Mouse (Mus musculus) mature B cell (primary cell): Measurements from ENCODE around the gene Hmcn2.

ENCODE experiments used
- in situ Hi-C: fragments of 300-500 bp; cut with MboI; formaldehyde crosslinking; loops from 2 replicates; pipeline ENCODE4 v1.14.3; 2019

Hmcn2 gene

DNA sequence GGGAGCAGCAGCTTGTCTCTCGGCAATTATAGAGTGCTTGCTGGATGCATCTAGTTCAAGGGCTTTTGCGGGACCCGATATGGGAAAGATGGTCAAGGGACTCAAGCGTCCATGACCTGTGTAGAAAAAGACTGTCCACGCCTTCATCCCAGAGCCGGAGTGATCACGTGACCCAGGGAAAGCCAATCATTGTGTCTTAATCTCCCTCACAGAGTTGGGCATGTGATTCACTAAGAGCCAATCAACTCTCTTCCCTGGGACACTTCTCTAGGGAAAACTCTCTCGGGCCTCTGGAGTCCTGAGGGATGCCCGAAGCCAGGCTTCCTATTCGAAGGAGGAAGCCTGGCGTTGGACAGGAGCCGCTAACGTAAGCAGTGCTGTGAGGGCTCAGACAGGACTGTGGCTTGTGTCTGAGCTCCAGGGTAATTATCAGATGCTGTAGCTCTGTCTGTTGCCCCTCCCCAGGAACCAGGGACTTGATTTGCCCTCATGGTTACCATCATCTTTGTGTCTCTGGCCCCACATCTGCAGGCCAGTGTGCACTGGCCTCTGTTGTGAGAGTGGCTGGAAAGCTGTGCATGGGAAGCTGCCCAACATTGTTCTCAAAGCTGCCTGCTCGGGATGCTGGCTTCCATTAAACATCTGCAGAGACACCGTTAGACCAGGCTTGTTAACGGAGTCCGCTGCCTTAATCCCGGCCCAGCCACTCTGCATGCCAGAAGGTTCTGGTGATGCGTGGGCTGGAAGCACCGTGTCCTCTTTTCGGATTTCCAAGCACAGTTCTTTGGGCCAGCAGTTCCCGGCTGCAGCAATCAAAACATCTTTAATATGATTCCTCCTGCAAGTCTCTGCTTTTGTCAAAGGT, 9.2 kb upstream of the Hmcn2 start:
- in situ Hi-C loops, result no loop called here

DNA sequence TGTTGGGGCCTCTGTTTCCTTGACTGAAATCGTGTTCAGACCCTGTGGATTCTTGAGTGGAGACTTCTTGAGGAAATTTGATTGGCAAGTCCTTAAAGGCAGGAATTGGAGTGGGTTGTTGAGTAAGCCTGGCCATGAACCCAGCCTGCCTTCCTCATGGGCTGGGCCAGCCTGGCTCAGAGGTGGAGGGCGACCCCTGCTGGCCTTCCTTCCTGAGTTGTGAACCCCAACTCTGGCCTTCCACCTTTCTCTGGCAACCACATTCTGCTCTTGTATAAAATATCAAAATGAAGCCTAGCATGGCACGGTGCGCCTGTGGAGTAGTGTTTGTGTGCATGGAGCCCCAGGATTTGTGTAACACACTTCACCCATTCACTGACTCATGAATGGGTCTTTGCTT, 8.5 kb upstream of the Hmcn2 start:
- in situ Hi-C loops, result no loop called here

DNA sequence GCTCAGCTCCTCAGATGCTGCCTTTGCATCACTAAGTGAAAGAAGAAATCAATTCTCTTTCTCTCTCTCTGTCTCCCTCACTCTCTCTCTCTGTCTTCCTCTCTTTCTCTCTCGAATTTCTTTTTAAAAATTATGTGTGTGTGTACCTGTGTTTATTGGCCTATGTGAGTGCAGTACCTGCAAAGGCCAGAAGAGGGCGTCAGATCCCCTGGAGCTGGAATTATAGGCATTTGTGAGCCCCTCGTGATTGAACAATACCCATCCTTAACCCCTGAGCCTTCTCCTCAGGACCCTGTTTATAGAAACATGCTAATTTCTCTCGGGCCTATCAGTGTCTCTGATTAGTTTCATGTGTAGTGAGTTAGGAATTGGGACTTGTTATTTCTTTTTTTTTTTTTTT, 6.0 kb upstream of the Hmcn2 start:
- in situ Hi-C loops, result no loop called here

DNA sequence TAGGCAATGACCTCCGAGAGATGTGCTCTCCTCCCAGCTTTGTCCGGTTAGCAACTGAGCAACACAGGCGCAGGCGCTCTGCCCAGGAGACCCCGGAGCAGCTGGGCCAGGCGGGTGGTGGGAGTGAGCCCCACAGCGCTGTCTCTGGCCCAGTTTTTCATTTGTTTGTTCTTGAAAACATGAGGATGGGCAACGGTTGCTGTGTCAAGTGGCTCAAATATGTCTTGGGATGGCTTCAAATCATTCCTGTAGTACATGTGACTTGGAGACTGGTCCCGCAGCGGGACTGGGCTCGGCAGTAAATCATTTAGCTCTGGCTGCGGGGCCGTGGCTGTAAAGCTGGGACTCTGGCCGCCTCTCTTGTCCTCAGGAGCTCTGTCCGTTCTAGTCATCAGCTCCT, 4.7 kb upstream of the Hmcn2 start:
- in situ Hi-C loops, result no loop called here

DNA sequence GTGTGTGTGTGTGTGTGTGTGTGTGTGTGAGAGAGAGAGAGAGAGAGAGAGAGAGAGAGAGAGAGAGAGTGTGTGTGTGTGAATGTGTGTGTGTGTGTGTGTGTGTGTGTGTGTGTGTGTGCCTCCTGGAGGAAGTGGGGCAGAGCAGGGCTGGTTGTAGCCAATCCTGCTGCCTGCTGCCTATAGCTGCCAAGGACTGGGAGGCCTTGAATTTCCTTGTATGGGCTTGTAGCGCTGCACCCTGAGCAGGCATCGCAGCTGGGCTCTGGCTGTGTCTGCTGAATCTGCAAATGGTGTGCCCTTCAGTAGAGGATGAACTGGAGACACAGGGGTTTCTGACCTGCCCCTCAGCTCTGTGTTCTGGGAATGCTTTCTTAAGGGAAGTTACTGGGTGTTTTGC, 3.9 kb downstream of the Hmcn2 start:
- in situ Hi-C loops, result no loop called here

DNA sequence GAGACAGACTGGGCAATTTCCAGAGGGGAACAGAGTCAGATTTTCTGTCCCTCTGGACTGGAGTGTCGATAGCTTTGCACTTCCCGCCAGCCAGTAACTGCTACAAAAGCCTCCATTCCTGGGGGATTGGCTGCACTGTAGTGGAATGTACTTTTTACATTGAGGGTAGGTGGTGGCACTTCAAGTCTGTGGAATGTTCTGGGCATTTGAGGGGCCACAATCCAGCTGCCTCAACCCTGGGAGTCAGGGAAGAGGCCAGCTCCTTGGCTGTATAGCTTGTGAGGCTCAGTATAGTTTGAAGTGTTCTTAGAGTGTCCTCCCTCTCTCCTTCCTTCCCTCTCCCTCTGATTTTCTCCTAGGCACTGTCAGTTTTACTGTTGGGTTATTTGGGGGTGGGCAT, 5.0 kb downstream of the Hmcn2 start:
- in situ Hi-C loops, result no loop called here

DNA sequence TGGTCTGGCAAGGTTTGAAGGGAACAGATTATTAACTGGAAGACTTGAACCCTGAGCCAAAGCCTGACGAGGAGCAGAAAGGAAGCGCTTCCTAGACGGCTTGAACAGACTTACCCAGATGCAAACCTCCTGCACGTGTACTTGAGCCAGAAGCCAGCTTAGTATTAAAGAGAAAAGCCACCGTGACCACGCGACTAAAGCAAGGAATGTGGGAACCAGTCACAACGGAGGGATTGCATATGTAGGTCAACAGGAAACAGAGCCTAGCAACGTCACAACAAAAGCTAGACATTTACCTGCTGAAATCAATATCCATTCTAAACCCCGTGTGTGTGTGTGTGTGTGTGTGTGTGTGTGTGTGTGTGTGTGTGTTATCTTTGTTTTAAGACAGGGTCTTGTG, 13.0 kb downstream of the Hmcn2 start:
- in situ Hi-C loops, result no loop called here

DNA sequence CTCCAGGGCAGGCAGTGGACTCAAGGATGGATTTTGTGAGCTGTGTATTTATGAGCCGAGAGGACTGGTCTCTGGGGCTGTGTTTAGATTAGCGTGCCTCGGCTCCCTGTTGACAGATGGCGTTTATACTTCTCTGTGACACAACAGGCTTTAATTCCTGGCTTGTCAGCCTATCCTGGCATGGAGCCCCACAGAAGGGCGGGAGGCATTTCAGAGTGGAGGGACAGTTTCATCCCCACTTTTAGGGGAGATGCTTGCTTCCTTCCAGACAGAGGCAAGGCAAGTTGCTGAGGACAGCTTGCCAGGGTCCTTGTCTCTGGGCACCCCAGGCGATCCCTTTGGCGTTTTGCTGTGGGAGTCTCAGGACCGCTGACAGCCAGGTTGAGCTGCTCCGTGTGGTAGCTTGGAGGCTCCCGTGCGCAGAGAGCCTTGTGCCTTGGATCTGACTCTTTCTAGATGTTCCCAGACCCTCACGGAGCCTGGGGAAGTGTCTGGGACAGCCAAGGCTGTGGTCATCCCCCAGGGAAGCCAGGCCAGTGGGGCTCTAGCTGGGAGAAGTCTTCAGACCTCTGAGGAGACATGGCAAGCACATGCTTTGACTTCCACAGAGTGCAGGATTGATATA, 23.6 kb downstream of the Hmcn2 start:
- in situ Hi-C loops, result no loop called here

DNA sequence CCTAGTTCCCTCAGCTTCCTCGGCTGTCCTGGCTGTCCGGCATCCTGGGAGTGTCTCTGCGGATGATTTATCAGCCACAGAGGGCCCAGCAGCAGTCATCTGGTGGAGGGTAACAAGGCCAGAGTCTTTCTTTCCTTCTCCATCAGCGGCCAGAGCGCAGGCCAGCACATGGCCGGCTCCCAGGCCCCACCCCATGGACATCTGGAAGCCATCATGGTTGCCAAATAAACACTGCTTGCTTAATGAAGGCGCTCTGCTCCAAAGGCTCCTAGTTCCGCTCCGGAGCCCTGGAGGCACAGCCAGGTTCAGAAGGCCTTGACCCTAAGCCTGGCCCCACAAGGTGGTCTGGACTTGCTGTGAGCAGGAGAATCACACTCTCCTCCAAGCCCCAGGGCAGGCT, 25.6 kb downstream of the Hmcn2 start:
- in situ Hi-C loops, result no loop called here

DNA sequence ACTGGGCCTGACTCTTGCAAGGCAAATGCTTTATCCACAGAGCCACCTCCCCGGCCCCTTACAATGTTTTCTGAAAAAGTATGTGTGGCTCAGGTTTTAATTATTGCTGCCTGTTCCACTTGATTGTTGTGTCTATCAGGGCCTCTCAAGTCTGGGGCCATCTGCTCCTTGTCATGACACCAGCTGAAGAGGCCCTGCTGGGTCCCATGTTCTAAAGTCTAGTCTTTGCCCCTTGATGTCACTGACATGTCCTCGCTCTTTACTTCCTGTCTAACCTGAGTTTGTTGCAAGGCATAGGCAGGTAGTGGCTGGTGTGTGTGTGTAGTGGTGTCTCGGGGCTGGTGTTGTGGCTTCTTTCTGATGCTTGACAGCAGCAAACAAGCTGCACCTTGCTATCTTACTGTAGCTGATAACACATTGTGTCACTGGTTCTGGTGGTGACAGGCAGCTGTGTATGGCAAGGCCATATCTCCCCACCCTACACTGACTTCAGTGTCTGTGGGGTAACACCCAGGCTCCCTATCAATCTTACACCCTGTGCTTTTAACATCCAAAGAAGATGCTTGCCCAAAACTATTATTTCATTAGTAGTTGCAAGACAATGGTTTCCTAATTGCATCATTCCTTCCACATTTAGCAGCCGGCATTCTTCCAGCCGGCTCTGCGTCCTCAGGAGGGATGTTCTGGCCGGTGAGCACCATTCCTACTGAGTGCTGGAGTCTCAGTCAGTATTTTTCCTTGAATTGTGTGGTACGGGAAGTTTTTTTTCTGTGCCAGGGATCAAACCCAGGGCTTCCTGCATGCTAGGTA, 27.7 kb downstream of the Hmcn2 start:
- in situ Hi-C loops, result no loop called here

DNA sequence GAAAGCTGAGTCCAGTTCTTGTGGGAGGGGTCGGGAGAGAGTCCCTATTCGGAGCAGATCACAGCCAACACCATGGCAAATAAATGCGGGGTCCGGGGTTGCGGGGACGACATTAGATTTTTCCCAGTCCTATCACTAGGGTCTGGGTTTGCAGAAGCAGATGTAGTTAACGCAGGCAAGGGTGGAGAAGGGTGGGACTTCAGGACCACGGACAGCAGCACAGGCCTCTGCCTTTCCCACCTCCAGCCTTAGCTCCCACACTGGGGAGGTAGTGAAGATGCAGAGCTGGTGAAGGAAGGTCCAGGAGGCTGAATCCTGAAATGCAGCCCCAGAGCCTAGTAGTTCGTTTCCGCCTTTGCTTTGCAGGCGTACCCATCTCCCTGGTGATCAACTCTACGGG, 31.9 kb downstream of the Hmcn2 start:
- in situ Hi-C loops, result no loop called here

DNA sequence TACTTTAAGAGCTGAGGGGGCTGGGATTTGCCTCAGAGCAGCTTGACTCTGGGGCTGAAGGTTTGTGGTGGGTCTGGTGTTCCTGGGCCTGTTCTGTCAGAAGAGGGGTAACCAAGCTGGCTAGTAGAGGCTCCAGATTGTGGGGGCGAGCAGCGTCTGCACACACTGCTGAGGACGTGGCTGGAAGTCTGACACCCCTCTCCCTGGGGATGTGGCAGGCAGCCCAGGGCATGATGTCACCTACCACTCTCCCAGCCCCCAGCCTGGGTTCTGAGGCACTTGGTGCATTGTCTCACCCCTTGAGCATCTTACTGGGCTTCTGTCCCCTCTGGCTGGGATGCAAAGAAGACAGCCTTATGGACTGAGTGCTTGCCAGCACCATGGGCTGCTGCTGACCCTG, 34.2 kb downstream of the Hmcn2 start:
- in situ Hi-C loops, result no loop called here

DNA sequence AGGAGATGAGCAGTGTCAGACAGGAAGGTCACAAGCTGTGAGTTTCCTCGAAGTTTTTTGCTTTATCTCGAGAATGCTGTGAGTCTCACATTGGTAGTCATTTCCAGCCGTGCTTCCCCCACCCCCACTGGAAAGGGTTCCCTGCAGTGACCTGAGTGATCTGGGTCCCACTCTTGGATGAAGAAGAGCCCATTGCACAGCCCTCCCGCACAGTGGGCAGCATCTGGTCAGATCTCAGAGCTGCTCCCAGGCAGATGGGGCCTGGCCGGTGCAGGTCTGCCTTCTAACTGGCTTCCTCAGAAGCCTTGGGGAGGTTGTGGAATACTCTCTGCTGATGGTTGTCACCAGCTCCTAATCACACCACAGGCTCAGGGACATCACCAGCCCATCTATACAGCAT, 34.6 kb downstream of the Hmcn2 start:
- in situ Hi-C loops, result no loop called here

DNA sequence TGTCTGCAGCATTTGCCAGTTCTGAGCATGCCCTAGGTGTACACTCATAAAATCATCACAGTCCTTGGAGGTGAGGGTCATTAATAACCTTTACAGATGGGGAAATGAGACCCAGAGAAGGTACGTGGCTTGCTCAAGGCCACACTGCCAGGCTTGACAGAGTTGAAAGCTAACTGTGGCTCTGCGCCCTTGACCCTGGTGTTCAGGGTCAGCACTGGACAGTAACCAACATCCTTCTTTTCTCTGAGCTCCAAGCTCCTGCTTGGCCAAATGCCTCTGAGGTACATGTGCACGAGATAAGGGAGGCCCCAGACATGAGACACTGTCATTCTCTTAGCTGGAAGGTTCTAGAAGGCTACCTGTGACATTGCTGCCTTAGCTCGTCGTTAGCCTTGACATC, 42.6 kb downstream of the Hmcn2 start:
- in situ Hi-C loops, result no loop called here

DNA sequence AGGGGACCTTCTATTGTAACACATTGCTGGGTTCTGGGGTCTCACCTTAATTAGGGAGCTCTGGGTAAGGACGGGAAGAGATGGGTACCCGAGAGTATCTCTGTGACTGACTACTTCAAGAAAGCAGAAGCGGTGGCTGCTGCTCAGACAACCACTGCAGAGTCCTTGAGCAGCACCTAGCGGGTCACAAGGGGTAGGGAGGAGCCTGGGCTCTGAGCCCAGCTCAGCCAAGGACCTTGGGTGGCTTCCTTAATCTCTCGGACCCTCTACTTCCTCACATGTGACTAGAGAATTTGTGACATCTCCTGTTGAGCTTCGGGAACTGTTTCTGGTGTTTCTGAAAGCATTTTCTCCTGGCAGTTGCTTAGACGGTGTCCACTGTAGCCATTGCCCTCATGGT, 45.1 kb downstream of the Hmcn2 start:
- in situ Hi-C loops, result no loop called here

DNA sequence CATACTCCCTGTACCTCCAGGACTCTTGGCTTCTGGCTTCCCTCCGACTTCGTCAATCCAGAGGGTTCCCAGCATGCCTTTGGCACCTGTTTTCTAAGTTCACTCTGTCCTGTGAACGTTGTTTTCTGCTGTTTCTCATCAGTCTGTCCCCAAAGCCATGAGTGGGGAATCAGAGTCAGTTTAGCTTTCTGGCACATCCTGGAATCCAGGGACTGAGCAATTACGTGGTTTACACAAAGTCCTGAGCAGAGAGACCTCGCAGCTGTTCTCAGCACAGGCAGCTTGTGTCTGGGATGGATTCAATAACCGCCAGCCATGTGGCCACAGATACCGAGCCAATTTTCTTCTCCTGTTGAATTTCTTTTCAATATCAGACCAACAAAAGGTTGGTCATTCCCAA, 53.0 kb downstream of the Hmcn2 start:
- in situ Hi-C loops, result no loop called here

DNA sequence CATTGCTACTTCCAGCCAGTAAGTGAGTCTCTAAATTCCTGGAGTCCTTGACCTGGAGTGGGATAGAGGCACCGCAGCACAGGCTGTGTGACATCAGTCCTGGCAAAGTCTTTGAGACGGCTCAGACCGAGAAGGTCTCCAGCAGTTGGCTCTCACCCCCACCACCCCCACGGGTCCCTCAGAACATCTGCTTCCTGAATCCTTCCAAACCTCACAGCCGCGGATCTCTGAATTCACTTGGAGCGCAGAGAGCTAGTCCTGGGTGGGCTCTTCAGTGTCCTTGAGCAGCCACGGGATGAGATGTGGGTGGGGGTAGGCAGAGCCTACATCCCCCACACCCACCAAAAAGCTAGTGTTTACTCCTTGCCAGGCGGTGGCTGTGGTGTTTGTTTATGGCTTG, 57.2 kb downstream of the Hmcn2 start:
- in situ Hi-C loops, result no loop called here

DNA sequence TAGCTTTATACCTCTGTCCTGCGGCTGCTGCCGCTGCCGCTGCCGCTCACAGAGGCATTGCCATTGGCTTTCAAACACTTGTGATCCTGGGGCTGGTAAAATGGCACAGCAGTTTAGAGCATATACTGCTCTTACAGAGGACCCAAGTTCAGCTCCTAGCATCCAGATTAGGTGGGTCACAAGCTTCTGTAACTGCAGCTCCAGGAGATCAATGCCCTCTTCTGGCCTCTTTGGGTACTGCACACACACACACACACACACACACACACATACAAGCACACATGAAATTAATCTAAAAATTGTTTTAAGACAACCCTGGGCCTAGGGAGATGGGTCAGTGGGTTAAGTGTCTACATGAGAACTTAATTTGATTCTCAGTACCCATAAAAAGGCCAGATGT, 58.0 kb downstream of the Hmcn2 start:
- in situ Hi-C loops, result no loop called here

DNA sequence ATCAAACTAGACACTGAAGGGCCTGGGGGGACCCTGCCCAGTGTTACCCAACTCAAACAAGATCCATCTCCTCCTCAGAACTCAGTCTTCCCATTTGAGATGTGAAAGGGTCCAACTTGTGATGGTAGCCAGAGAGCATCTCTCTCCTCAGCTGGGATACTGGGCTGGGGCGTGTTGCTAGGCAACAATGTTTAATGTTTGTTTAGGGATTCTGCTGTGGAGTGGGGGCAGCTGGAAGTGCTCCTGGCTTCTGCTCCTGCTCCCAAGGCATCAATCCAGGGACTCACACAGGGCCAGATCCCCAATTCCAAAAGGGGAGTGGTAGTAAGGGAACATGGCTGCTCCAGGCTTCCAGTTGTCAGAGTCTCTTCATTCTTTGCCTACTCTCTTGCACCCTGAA, 60.2 kb downstream of the Hmcn2 start:
- in situ Hi-C loops, result no loop called here

DNA sequence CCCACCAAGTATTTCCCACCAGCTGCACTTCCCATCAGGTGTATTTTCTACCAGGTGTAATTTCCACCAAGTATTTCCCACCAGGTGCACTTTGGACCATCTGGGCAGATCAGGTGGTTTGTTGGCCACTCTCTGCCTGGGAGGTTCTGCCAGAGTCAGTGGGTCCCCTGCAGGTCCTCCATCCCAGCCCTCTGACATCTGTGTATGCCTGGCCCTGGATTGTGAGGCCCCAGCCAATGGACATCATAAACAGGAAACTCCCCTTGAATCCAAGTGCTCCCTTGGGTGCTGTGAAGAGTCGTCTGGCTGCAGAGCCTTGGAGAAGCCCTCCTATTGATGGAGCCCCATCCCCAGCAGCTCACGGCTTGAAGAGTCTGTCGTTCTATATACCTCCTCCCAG, 61.8 kb downstream of the Hmcn2 start:
- in situ Hi-C loops, result no loop called here

DNA sequence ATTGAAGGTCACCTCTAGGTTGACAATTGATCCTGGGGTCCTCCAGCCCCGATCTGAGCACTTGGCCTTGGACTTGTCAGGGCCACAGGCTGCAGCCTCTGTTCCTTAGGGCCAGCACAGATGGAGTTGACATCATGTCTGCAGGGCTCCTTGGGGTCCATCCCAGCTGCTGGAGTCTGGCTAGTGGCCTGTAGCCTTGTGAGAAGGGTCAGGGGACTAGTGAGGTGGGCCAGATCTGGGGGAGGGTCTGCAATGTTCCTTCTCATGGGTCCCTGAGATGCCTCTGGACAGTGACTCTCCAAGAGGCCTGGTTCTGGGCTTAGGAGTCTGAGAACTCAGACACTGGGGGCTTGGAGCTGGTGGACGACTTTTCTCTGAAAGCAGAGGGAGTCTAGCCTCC, 63.3 kb downstream of the Hmcn2 start:
- in situ Hi-C loops, result no loop called here

DNA sequence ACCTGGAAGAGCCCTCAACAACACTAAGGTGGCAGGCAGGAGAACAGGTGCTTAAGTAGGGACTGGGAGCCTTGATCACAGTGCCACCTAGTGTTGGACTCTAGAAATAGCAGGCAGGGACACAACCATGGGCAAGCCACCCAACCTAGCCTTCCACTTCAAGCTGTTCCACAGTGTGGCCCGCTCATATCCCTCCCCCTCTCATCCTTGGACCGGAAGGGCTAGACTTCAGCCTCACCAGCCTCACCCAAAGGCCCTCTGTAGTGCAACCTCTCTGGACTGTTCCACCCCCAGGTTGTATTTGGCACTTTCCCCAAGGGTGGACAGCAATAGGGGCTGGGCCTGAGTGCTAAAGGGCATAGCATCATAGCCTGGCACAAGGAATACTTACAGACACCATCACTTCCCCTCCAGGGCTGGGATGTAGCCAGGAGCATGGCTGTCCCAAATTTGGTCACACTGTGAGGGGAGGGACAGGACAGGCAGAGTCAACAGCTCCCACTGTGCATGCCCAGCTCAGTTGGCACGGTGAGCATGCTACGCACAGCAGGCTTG, 67.2 kb downstream of the Hmcn2 start:
- in situ Hi-C loops, result no loop called here

DNA sequence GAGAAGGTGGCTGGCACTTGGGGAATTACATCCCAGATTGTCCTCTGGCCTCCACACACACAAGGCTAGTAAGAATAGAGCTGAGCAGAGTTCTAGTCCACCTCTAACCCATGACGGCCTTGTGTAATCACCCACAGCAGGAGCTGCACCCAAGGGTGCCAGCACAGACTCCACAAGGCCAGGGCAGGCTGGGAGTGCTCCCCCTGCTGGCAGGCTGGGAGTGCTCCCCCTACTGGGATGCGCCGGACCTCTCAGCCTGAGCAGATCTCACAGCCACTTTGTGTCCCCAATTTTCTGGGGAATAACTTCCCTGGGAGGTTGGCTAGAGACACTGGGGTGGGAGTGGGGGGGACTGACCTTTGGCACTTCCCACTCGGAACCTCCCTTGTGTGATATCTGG, 68.7 kb downstream of the Hmcn2 start:
- in situ Hi-C loops, result no loop called here
